Mouse (Mus musculus): ENCODE results near the gene Gm26727. TPM values are rescaled to one million over a fixed set of nuclear protein-coding genes. Genes with fewer than 3 reads are reported as not detected.
A peak's percentile ranks its signal among the peaks of the same experiment; 100 is the strongest.
"Not testable (repeated sequence)": the region's sequence is repeated elsewhere in the genome, so short reads cannot be mapped to it uniquely, and the experiment has no call there.

Gm26727 gene
- not detected in 2 replicates for polyA plus RNA-seq (2012; rRNA removed)

DNA sequence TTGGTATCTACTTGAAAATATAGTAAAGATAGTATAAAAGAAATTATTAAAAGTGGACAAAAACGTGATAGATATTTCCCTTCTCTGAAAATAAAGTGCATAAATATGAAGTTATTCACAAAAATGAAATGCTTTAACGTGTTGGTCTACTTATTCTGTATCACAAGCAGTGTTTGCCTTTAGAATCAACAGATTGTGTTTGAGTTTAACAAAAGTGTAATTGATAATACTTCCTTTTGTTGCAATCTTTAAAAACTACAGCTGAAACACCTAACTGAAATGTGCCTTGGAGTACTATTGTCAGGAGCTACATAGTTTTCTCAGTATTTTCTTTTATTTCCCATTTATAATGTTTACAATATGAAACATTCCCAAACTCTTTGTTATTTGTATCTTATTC is at the start of gene Gm26727:
TSS of gene Gm26727 (minus strand) at position 101 of the 400 bp plus-strand sequence.
- TF ChIP-seq POLR2A (IDR thresholded peaks at IDR 0.05; ENCODE audit: borderline replicate concordance, insufficient read depth, low read length), result no peak
- TF ChIP-seq CTCF (IDR thresholded peaks at IDR 0.05; ENCODE audit: borderline replicate concordance, insufficient read depth, low read depth, low read length), result no peak

DNA sequence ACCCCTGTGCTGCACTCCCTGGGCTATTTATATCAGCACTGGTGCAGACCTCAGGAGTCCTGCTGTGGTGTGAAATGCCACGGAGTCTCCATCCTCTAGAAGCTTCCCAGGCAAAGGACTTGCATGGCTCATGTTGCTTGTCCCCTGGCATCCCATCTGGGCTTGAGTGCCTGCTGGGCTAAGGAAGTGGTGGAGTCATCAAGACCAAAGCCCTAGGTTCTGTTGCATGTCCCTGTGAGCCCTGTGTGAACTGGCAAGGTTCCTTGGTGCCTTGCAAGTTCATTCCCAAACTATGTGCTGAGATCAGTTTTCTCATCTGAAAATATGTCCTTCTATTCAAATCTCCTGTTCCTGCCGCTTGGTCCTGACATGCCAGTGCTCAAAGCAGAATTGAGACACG is 48.1 kb upstream of the Gm26727 start:
- no peaks in the 10 kb centered on the region for H3K27me3 ChIP-seq (ENCODE audit: control insufficient read depth, insufficient read depth, low read length)
- H3K4me3 ChIP-seq (replicated peaks; ENCODE audit: insufficient read depth, low read depth, low read length), result no peak overlapping the region
- H3K4me1 ChIP-seq (ENCODE audit: control insufficient read depth, insufficient read depth, low read length), result no peaks in the 10 kb centered on the region
- H3K27ac ChIP-seq (ENCODE audit: insufficient read depth, low read length), result no peak overlapping the region
- DNase-seq, result no peak
- WGBS, result 53% methylated on average over 3 of the region's 3 CpGs
- TF ChIP-seq POLR2A (IDR thresholded peaks at IDR 0.05; ENCODE audit: borderline replicate concordance, insufficient read depth, low read length) (no peak), CTCF (IDR thresholded peaks at IDR 0.05; ENCODE audit: borderline replicate concordance, insufficient read depth, low read depth, low read length) (no peak)

More for the DNA sequence above, at the start of gene Gm26727:
- Histone ChIP-seq H3K4me3 (replicated peaks; ENCODE audit: insufficient read depth, low read depth, low read length) (no peak within 1 kb of the TSS), H3K4me1 (ENCODE audit: control insufficient read depth, insufficient read depth, low read length) (no peaks in the 10 kb centered on the region), H3K27me3 (ENCODE audit: control insufficient read depth, insufficient read depth, low read length) (no peaks in the 10 kb centered on the region), H3K27ac (ENCODE audit: insufficient read depth, low read length) (no peak within 1 kb of the TSS)
- no peak for DNase-seq
- 68% methylated on average over 2 of the region's 2 CpGs for WGBS

DNA sequence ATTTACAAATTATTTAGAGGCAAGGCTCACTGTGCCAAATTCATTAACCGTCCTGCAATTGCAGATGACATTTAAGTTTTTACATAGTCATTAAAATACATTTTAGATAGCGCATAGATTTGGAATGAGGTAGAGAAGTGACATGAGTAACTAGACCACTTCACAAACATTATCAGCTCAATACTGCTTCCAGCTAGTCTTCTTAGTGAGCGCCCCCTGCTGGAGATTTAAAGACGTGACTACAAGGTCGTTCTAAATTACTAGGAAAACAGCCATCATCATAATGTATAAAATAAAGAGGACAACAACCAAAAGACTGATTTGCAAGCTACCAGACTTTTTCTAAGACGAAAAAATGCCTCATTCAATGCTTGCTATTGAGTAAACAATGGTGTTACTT is 44.8 kb upstream of the Gm26727 start:
- DNase-seq, result peak; percentile 14 to 16
- WGBS, result 20% methylated on average over 6 of the region's 6 CpGs
- H3K4me1 ChIP-seq (ENCODE audit: control insufficient read depth, insufficient read depth, low read length), result no peaks in the 10 kb centered on the region
- H3K27me3 ChIP-seq (ENCODE audit: control insufficient read depth, insufficient read depth, low read length), result no peaks in the 10 kb centered on the region
- no peak overlapping the region for H3K4me3 ChIP-seq (replicated peaks; ENCODE audit: insufficient read depth, low read depth, low read length)
- TF ChIP-seq CTCF (IDR thresholded peaks at IDR 0.05; ENCODE audit: borderline replicate concordance, insufficient read depth, low read depth, low read length) (no peak), POLR2A (IDR thresholded peaks at IDR 0.05; ENCODE audit: borderline replicate concordance, insufficient read depth, low read length) (no peak)
- no peak overlapping the region for H3K27ac ChIP-seq (ENCODE audit: insufficient read depth, low read length)

DNA sequence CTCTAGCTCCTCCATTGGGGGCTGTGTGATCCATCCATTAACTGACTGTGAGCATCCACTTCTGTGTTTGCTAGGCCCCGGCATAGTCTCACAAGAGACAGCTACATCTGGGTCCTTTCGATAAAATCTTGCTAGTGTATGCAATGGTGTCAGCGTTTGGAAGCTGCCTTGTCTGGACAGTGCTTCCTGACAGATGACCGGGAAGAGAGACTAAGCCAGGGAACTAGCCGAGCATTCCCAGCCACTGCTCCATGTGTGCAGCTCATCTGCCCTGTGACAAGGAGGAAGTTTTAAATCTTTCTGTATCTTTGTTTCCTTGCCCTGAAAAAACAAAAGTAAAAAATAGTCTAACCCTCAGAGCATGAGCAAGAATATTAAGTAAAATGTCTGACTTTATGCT is 37.0 kb upstream of the Gm26727 start:
- DNase-seq; H3K4me3 ChIP-seq (replicated peaks; ENCODE audit: insufficient read depth, low read depth, low read length); H3K27ac ChIP-seq (ENCODE audit: insufficient read depth, low read length); H3K4me1 ChIP-seq (ENCODE audit: control insufficient read depth, insufficient read depth, low read length); H3K27me3 ChIP-seq (ENCODE audit: control insufficient read depth, insufficient read depth, low read length): not testable (repeated sequence)
- 90% methylated on average over 5 of the region's 5 CpGs for WGBS

DNA sequence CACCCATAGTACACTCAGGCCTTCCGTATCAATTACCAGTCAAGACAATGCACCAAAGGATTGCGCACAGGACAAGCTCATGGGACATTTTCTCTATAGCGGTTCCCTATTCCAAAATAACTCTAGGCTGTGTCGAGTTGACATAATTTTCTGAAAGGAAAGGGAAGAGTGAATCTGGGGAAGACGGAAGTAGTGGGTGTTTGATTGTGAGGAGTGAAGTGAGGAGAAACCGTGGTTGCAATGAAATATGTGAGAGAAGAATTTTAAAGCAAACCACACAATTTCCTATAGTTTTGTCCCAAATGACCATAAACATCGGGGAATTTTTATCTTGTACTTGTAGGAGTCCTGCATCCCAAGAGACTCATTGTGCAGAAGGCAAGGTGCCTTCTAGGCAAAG is 34.1 kb upstream of the Gm26727 start:
- H3K4me3 ChIP-seq (replicated peaks; ENCODE audit: insufficient read depth, low read depth, low read length), result no peak overlapping the region
- H3K4me1 ChIP-seq (ENCODE audit: control insufficient read depth, insufficient read depth, low read length), result no peaks in the 10 kb centered on the region
- no peak for TF ChIP-seq CTCF (IDR thresholded peaks at IDR 0.05; ENCODE audit: borderline replicate concordance, insufficient read depth, low read depth, low read length)
- TF ChIP-seq POLR2A (IDR thresholded peaks at IDR 0.05; ENCODE audit: borderline replicate concordance, insufficient read depth, low read length), result no peak
- no peaks in the 10 kb centered on the region for H3K27me3 ChIP-seq (ENCODE audit: control insufficient read depth, insufficient read depth, low read length)
- WGBS, result 94% methylated on average over 7 of the region's 7 CpGs
- H3K27ac ChIP-seq (ENCODE audit: insufficient read depth, low read length), result no peak overlapping the region
- DNase-seq, result no peak

DNA sequence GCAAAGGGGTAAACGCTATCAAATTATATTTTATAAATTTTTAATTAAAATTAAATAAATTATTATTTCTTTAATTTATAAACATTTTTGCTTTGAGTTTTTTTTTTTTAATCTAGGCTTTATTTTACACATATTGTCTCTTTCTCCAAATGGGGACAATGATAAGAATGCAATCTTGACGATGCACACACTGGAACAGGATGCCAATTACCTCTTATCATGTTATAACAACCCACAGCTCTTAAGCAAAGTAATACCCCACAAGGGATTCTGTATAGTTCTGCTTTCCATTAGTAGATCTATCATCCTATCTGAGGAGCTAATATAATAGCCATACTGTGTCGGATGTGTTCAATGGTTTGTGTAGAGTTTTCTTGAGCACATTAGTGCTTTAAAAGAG is 27.9 kb upstream of the Gm26727 start:
- H3K27ac ChIP-seq (ENCODE audit: insufficient read depth, low read length), result no peak overlapping the region
- H3K27me3 ChIP-seq (ENCODE audit: control insufficient read depth, insufficient read depth, low read length), result no peaks in the 10 kb centered on the region
- TF ChIP-seq CTCF (IDR thresholded peaks at IDR 0.05; ENCODE audit: borderline replicate concordance, insufficient read depth, low read depth, low read length) (no peak), POLR2A (IDR thresholded peaks at IDR 0.05; ENCODE audit: borderline replicate concordance, insufficient read depth, low read length) (no peak)
- H3K4me1 ChIP-seq (ENCODE audit: control insufficient read depth, insufficient read depth, low read length), result no peaks in the 10 kb centered on the region
- DNase-seq, result no peak
- 96% methylated on average over 3 of the region's 3 CpGs for WGBS
- H3K4me3 ChIP-seq (replicated peaks; ENCODE audit: insufficient read depth, low read depth, low read length), result no peak overlapping the region

DNA sequence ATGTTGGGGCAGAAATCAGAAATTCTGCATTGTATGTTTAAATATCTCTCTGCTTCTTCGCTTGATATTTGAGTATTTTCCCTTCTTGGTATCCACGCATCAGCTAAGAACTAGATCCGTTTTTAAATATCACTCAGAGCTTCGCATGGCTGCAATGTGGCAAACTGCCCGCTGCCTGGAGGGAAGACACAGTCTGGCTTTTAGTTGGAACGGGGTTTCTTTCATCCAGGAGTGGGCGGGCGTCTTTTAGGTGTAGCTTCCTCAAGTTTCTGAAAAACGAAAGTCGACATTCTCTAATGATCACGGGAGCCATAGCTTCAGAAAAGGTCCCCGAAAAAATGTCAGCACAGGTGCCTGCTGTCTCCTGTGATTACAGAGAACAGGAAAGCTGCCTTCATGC is 14.2 kb upstream of the Gm26727 start:
- peak; percentile 13 to 16 for DNase-seq
- no peaks in the 10 kb centered on the region for H3K4me1 ChIP-seq (ENCODE audit: control insufficient read depth, insufficient read depth, low read length)
- H3K27ac ChIP-seq (ENCODE audit: insufficient read depth, low read length), result no peak overlapping the region
- H3K27me3 ChIP-seq (ENCODE audit: control insufficient read depth, insufficient read depth, low read length), result no peaks in the 10 kb centered on the region
- WGBS, result 14% methylated on average over 12 of the region's 12 CpGs
- TF ChIP-seq CTCF (IDR thresholded peaks at IDR 0.05; ENCODE audit: borderline replicate concordance, insufficient read depth, low read depth, low read length), result no peak
- TF ChIP-seq POLR2A (IDR thresholded peaks at IDR 0.05; ENCODE audit: borderline replicate concordance, insufficient read depth, low read length), result no peak
- no peak overlapping the region for H3K4me3 ChIP-seq (replicated peaks; ENCODE audit: insufficient read depth, low read depth, low read length)

DNA sequence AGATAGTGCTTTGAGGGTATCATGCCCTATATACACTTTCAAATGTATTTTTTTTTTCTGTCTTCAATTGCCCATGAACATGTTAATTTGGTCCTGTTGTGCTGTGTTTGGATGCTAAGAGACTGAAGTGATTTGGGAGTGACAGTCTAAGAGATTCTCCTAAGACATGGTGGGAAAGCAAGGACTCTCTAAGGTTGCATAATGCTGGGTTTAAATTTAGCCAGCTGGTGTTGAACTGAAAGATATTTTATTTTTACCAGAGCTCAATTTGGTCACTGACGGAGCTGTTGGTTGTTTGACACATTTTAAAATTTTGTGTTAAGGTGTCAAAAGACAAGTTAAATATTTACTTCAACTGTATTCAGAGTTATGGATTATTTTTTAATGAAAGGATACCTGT is 13.8 kb upstream of the Gm26727 start:
- no peaks in the 10 kb centered on the region for H3K4me1 ChIP-seq (ENCODE audit: control insufficient read depth, insufficient read depth, low read length)
- no peak for TF ChIP-seq CTCF (IDR thresholded peaks at IDR 0.05; ENCODE audit: borderline replicate concordance, insufficient read depth, low read depth, low read length)
- no peak for TF ChIP-seq POLR2A (IDR thresholded peaks at IDR 0.05; ENCODE audit: borderline replicate concordance, insufficient read depth, low read length)
- DNase-seq, result no peak
- WGBS, result 70% methylated on average over 1 of the region's 1 CpGs
- no peak overlapping the region for H3K4me3 ChIP-seq (replicated peaks; ENCODE audit: insufficient read depth, low read depth, low read length)
- H3K27me3 ChIP-seq (ENCODE audit: control insufficient read depth, insufficient read depth, low read length), result no peaks in the 10 kb centered on the region
- no peak overlapping the region for H3K27ac ChIP-seq (ENCODE audit: insufficient read depth, low read length)
